Mouse (Mus musculus) ES-E14 (cell line): ENCODE data around the gene Zcchc7. TPM values are rescaled to one million over a fixed set of nuclear protein-coding genes. Genes with fewer than 3 reads are reported as not detected.

Experiments
- DNase-seq: peaks from one replicate; pipeline ENCODE4 v3.0.0-alpha.2; 2013; ENCODE audit warnings: low read depth, low spot score
- H3K27ac ChIP-seq: 2 replicates; pipeline ENCODE4 v1.5.1; 2012; ENCODE audit warnings: low read depth, mild to moderate bottlenecking, low read length, moderate library complexity, mixed read lengths; ENCODE audit not compliant: poor library complexity, insufficient read depth, severe bottlenecking
- H3K36me3 ChIP-seq: 2 replicates; pipeline ENCODE4 v1.6.1; 2012; ENCODE audit warnings: mild to moderate bottlenecking, low read length, moderate library complexity, mixed read lengths; ENCODE audit not compliant: control insufficient read depth, poor library complexity, insufficient read depth, severe bottlenecking
- H3K4me1 ChIP-seq, 2 experiments: fragments of 150-350 bp in 1 of 2; sonication (generic) in 1 of 2; 2 replicates each; pipeline ENCODE4 v1.6.1; 2012; ENCODE audit warnings: low read length in 2 of 2, mild to moderate bottlenecking in 1 of 2, mixed read lengths in 1 of 2; ENCODE audit not compliant: control insufficient read depth in 2 of 2, insufficient read depth in 2 of 2, poor library complexity in 1 of 2
- H3K4me3 ChIP-seq, 2 experiments: fragments of 150-350 bp in 1 of 2; sonication (generic) in 1 of 2; 2 replicates each; pipeline ENCODE4 v1.5.1; 2012; ENCODE audit warnings: low read length in 2 of 2, low read depth in 1 of 2, mild to moderate bottlenecking in 1 of 2, mixed read lengths in 1 of 2; ENCODE audit not compliant: insufficient read depth in 1 of 2, poor library complexity in 1 of 2, severe bottlenecking in 1 of 2
- H3K9ac ChIP-seq: 2 replicates; pipeline ENCODE4 v1.6.1; 2012; ENCODE audit warnings: low read depth, mild to moderate bottlenecking, low read length, mixed read lengths; ENCODE audit not compliant: poor library complexity, insufficient read depth, severe bottlenecking
- H3K9me3 ChIP-seq: fragments of 150-350 bp; sonication (generic); 2 replicates; pipeline ENCODE4 v1.6.1; 2012; ENCODE audit warnings: low read depth, mild to moderate bottlenecking, low read length; ENCODE audit not compliant: control insufficient read depth, insufficient read depth
- CHD2 ChIP-seq: IDR thresholded peaks from 2 replicates; pipeline ENCODE4 v1.6.1; 2014; ENCODE audit warnings: mild to moderate bottlenecking, low read depth, low read length, inconsistent platforms
- HCFC1 ChIP-seq: IDR thresholded peaks from 2 replicates; pipeline ENCODE4 v1.6.1; 2012; ENCODE audit warnings: low read length, inconsistent platforms, borderline replicate concordance; ENCODE audit not compliant: insufficient read depth
- MAFK ChIP-seq: IDR thresholded peaks from 2 replicates; pipeline ENCODE4 v1.6.1; 2014; ENCODE audit warnings: mild to moderate bottlenecking, low read depth, low read length, inconsistent platforms; ENCODE audit not compliant: insufficient read depth
- ZC3H11A ChIP-seq: IDR thresholded peaks from 2 replicates; pipeline ENCODE4 v1.6.1; 2012; ENCODE audit warnings: low read depth, mild to moderate bottlenecking, inconsistent platforms, low read length, borderline replicate concordance
- ZNF384 ChIP-seq: IDR thresholded peaks from 2 replicates; pipeline ENCODE4 v1.6.1; 2012; ENCODE audit warnings: low read depth, low read length, inconsistent platforms
- in situ Hi-C, 2 experiments: fragments of 600-800 bp; cut with MboI; formaldehyde crosslinking; loops; one replicate each; pipeline ENCODE4 v1.15.1; 2025; ENCODE audit warnings: low sequenced_read_pairs in 2 of 2, inconsistent platforms in 1 of 2; ENCODE audit not compliant: unreplicated experiment in 2 of 2
- total RNA-seq: library from RNA; depleted of rRNA; stranded (reverse); fragments of 300-350 nt; gene quantifications from 2 replicates; pipeline ENCODE4 v1.2.3, GENCODE M21; 2012

Gene Zcchc7
- total RNA-seq, 1 experiment, result 25.1 TPM

GRCm38 (mm10) chr4:44781494-44781893 is 25.8 kb downstream of the Zcchc7 start:
- Histone ChIP-seq H3K4me3 (no peak overlapping the region), H3K9me3 (no peaks in the 10 kb centered on the region), H3K9ac (no peak overlapping the region), H3K4me1 (peaks cover 3 to 4% of the 10 kb centered on the region in 2 experiments; a peak in 1 of 4 replicates), H3K27ac (no peak overlapping the region), H3K36me3 (no peaks in the 10 kb centered on the region)
- in situ Hi-C loops, result no loop called here
- TF ChIP-seq MAFK (no peak), CHD2 (no peak), HCFC1 (no peak), ZNF384 (no peak), ZC3H11A (no peak)
- DNase-seq, result no peak

GRCm38 (mm10) chr4:44783566-44784292 is 28.1 kb downstream of the Zcchc7 start:
- no peak overlapping the region for H3K27ac ChIP-seq
- DNase-seq, result no peak
- no peak for TF ChIP-seq CHD2
- no peak for TF ChIP-seq MAFK
- TF ChIP-seq ZNF384, result no peak
- no peak for TF ChIP-seq HCFC1
- no peak for TF ChIP-seq ZC3H11A
- H3K9me3 ChIP-seq, result no peaks in the 10 kb centered on the region
- no peak overlapping the region for H3K4me3 ChIP-seq
- H3K36me3 ChIP-seq, result no peaks in the 10 kb centered on the region
- H3K4me1 ChIP-seq, result peaks cover 0 to 4% of the 10 kb centered on the region in 2 experiments; a peak in 1 of 4 replicates
- H3K9ac ChIP-seq, result no peak overlapping the region
- in situ Hi-C loops, result no loop called here

GRCm38 (mm10) chr4:44812855-44813254 is 57.2 kb downstream of the Zcchc7 start:
- Histone ChIP-seq H3K4me3 (no peak overlapping the region), H3K9ac (no peak overlapping the region), H3K27ac (no peak overlapping the region), H3K36me3 (no peaks in the 10 kb centered on the region), H3K4me1 (no peaks in the 10 kb centered on the region), H3K9me3 (no peaks in the 10 kb centered on the region)
- DNase-seq, result no peak
- in situ Hi-C loops, result no loop called here
- no peak for TF ChIP-seq CHD2
- TF ChIP-seq HCFC1, result no peak

- Histone ChIP-seq H3K27ac (no peak overlapping the region), H3K36me3 (no peaks in the 10 kb centered on the region), H3K9ac (no peak overlapping the region), H3K4me3 (no peak overlapping the region), H3K9me3 (no peaks in the 10 kb centered on the region), H3K4me1 (no peaks in the 10 kb centered on the region)
- DNase-seq, result no peak
- TF ChIP-seq CHD2 (no peak), ZNF384 (no peak), HCFC1 (no peak), ZC3H11A (no peak), MAFK (no peak)
- in situ Hi-C loops, result no loop called here
These were observed 58.1 kb downstream of the Zcchc7 start for GRCm38 (mm10) chr4:44813770-44814169.

GRCm38 (mm10) chr4:44816584-44816983 is 60.9 kb downstream of the Zcchc7 start:
- H3K4me1 ChIP-seq, result no peaks in the 10 kb centered on the region
- no peak overlapping the region for H3K27ac ChIP-seq
- no peak overlapping the region for H3K4me3 ChIP-seq
- in situ Hi-C loops, result no loop called here
- no peaks in the 10 kb centered on the region for H3K36me3 ChIP-seq
- no peak overlapping the region for H3K9ac ChIP-seq
- H3K9me3 ChIP-seq, result no peaks in the 10 kb centered on the region
- no peak for DNase-seq
- no peak for TF ChIP-seq CHD2
- no peak for TF ChIP-seq MAFK
- no peak for TF ChIP-seq ZNF384
- no peak for TF ChIP-seq HCFC1
- no peak for TF ChIP-seq ZC3H11A
